Mouse (Mus musculus): Measurements from ENCODE around the gene Iqcn. TPM values are rescaled to one million over a fixed set of nuclear protein-coding genes. Genes with fewer than 3 reads are reported as not detected.

Gene Iqcn
- total and polyA plus RNA-seq, 3 experiments: not detected

- Histone ChIP-seq H3K4me3 (ENCODE audit: control insufficient read depth in 1 of 2, insufficient read depth in 1 of 2, low read depth in 2 of 2, low read length in 2 of 2) (peak within 1 kb of the TSS; percentile 61 to 91), H3K27me3 (ENCODE audit: control insufficient read depth in 1 of 2, insufficient read depth in 2 of 2, low read length in 2 of 2) (no peaks in the 10 kb centered on the region), H3K27ac (ENCODE audit: control insufficient read depth, low read depth, low read length) (peak within 1 kb of the TSS; percentile 67), H3K4me1 (ENCODE audit: control insufficient read depth in 1 of 2, insufficient read depth in 2 of 2, low read length in 2 of 2) (peaks cover 10 to 26% of the 10 kb centered on the region in 2 experiments), H3K9me3 (replicated peaks; ENCODE audit: insufficient read depth, low read length) (no peaks in the 10 kb centered on the region), H3K36me3 (ENCODE audit: control insufficient read depth in 1 of 2, insufficient read depth in 2 of 2, low read length in 2 of 2) (peaks cover 0 to 4% of the 10 kb centered on the region in 2 experiments; a peak in 2 of 4 replicates), H3K79me2 (ENCODE audit: control insufficient read depth, insufficient read depth, low read length, poor library complexity) (peaks cover 11% of the 10 kb centered on the region; the same call in 1 of the 2 replicates), H3K9ac (ENCODE audit: control insufficient read depth, low read depth, low read length, poor library complexity, severe bottlenecking) (peak within 1 kb of the TSS; percentile 78)
- DNase-seq (ENCODE audit: low read depth, low spot score): peak; percentile 98
- TF ChIP-seq ETS1 (IDR thresholded peaks at IDR 0.05; ENCODE audit: low read depth, low read length) (peak; percentile 99), ZNF384 (IDR thresholded peaks at IDR 0.05; ENCODE audit: low read depth, low read length) (no peak), POLR2AphosphoS2 (IDR thresholded peaks at IDR 0.05; ENCODE audit: low read length) (peak; percentile 96), JUND (IDR thresholded peaks at IDR 0.05; ENCODE audit: low read depth, low read length) (peak; percentile 62; the same call in 1 of the 2 replicates), ZC3H11A (IDR thresholded peaks at IDR 0.05; ENCODE audit: low read depth, low read length) (no peak), RCOR1 (IDR thresholded peaks at IDR 0.05; ENCODE audit: low read depth, low read length) (no peak), MAX (IDR thresholded peaks at IDR 0.05; ENCODE audit: low read length) (peak; percentile 81), ZKSCAN1 (IDR thresholded peaks at IDR 0.05; ENCODE audit: low read depth, low read length) (no peak), ZMIZ1 (IDR thresholded peaks at IDR 0.05; ENCODE audit: low read depth, low read length) (peak; percentile 99), NRF1 (IDR thresholded peaks at IDR 0.05; ENCODE audit: insufficient read depth, low read depth, low read length, poor library complexity, severe bottlenecking) (no peak), NELFE (IDR thresholded peaks at IDR 0.05; ENCODE audit: low read depth, low read length) (peak; percentile 98), RAD21 (IDR thresholded peaks at IDR 0.05; ENCODE audit: low read depth, low read length) (no peak), CHD1 (IDR thresholded peaks at IDR 0.05; ENCODE audit: low read depth, low read length) (no peak), MAZ (IDR thresholded peaks at IDR 0.05; ENCODE audit: low read depth, low read length) (peak; percentile 82), BHLHE40 (IDR thresholded peaks at IDR 0.05; ENCODE audit: borderline replicate concordance, low read depth, low read length) (0 out of 2 replicates have a peak, but pooled peaks have one; percentile 43), TCF12 (IDR thresholded peaks at IDR 0.05; ENCODE audit: low read depth, low read length) (peak; percentile 1; the same call in 1 of the 2 replicates), USF2 (IDR thresholded peaks at IDR 0.05; ENCODE audit: borderline replicate concordance in 1 of 2, insufficient read depth in 1 of 2, low read depth in 1 of 2, low read length in 2 of 2) (no peak), MAFK (IDR thresholded peaks at IDR 0.05; ENCODE audit: borderline replicate concordance, low read depth, low read length) (no peak), KAT2A (conservative IDR thresholded peaks at IDR 0.05; ENCODE audit: low read depth, low read length) (no peak), CHD2 (IDR thresholded peaks at IDR 0.05; ENCODE audit: low read length) (peak; percentile 16; the same call in 1 of the 2 replicates), UBTF (IDR thresholded peaks at IDR 0.05; ENCODE audit: borderline replicate concordance, insufficient read depth, low read depth, low read length) (no peak), USF1 (IDR thresholded peaks at IDR 0.05; ENCODE audit: low read depth, low read length) (no peak; the same call in 1 of the 2 replicates), ELF1 (IDR thresholded peaks at IDR 0.05; ENCODE audit: low read depth, low read length) (peak; percentile 79), SIN3A (IDR thresholded peaks at IDR 0.05; ENCODE audit: low read length) (peak; percentile 98), SMC3 (IDR thresholded peaks at IDR 0.05; ENCODE audit: low read depth, low read length) (no peak), TAL1 (IDR thresholded peaks at IDR 0.05; ENCODE audit: low read length) (no peak), MEF2A (IDR thresholded peaks at IDR 0.05; ENCODE audit: extremely low read depth, insufficient replicate concordance, low read depth, low read length, poor library complexity, severe bottlenecking) (peak; percentile 39; the same call in 1 of the 2 replicates), CTCF (IDR thresholded peaks at IDR 0.05 in 2 of 3, conservative IDR thresholded peaks at IDR 0.05 in 1 of 3; ENCODE audit: control insufficient read depth in 1 of 3, insufficient read depth in 1 of 3, low read depth in 2 of 3, low read length in 3 of 3, poor library complexity in 1 of 3, severe bottlenecking in 1 of 3) (no peak), GATA1 (IDR thresholded peaks at IDR 0.05; ENCODE audit: low read depth, low read length) (no peak), GABPA (IDR thresholded peaks at IDR 0.05; ENCODE audit: low read depth, low read length) (peak; percentile 49; the same call in 1 of the 2 replicates), HCFC1 (IDR thresholded peaks at IDR 0.05; ENCODE audit: low read depth, low read length) (peak; percentile 81), POLR2A (IDR thresholded peaks at IDR 0.05; ENCODE audit: control insufficient read depth in 1 of 2, insufficient read depth in 1 of 2, low read depth in 1 of 2, low read length in 2 of 2, poor library complexity in 1 of 2) (peak; percentile 98 to 100), EP300 (IDR thresholded peaks at IDR 0.05; ENCODE audit: low read depth in 1 of 2, low read length in 2 of 2) (peak in 1 of 2 experiments; percentile 9; a peak in 1 of 4 replicates), MYB (IDR thresholded peaks at IDR 0.05; ENCODE audit: low read depth, low read length) (no peak), MYC (IDR thresholded peaks at IDR 0.05; ENCODE audit: low read depth, low read length) (0 out of 2 replicates have a peak, but pooled peaks have one; percentile 46)
These were observed 4.7 kb upstream of the Iqcn start, which contains the start of gene Jund for GRCm38 (mm10) chr8:70698310-70699109. Jund (plus strand) TSS chr8:70698949.
